Mouse (Mus musculus) bone marrow macrophage, adult 2 months (primary cell): Measurements from ENCODE around the gene Ythdf1. TPM values are rescaled to one million over a fixed set of nuclear protein-coding genes. Genes with fewer than 3 reads are reported as not detected.

Source experiments
- H3K27ac ChIP-seq: 2 replicates; pipeline ENCODE4 v1.5.1; 2012; ENCODE audit warnings: low read depth, low read length; ENCODE audit not compliant: insufficient read depth
- H3K4me1 ChIP-seq: 2 replicates; pipeline ENCODE4 v1.6.1; 2012; ENCODE audit warnings: low read length; ENCODE audit not compliant: control insufficient read depth, insufficient read depth
- H3K4me3 ChIP-seq: 2 replicates; pipeline ENCODE4 v1.5.1; 2012; ENCODE audit warnings: mild to moderate bottlenecking, low read length, moderate library complexity; ENCODE audit not compliant: insufficient read depth
- CTCF ChIP-seq: IDR thresholded peaks from 2 replicates; pipeline ENCODE4 v1.5.1; 2012; ENCODE audit warnings: low read depth, mild to moderate bottlenecking, low read length, moderate library complexity
- POLR2A ChIP-seq: IDR thresholded peaks from 2 replicates; pipeline ENCODE4 v1.6.1; 2012; ENCODE audit warnings: mild to moderate bottlenecking, low read depth, low read length, borderline replicate concordance
- polyA plus RNA-seq: library from polyadenylated mRNA; stranded (reverse); fragments of >200 nt; gene quantifications from 2 replicates; pipeline ENCODE4 v1.2.4, GENCODE M21; 2012; ENCODE audit not compliant: missing spikeins, insufficient read depth, insufficient read length

Ythdf1 gene
- polyA plus RNA-seq, 1 experiment = 34.0 TPM

DNA sequence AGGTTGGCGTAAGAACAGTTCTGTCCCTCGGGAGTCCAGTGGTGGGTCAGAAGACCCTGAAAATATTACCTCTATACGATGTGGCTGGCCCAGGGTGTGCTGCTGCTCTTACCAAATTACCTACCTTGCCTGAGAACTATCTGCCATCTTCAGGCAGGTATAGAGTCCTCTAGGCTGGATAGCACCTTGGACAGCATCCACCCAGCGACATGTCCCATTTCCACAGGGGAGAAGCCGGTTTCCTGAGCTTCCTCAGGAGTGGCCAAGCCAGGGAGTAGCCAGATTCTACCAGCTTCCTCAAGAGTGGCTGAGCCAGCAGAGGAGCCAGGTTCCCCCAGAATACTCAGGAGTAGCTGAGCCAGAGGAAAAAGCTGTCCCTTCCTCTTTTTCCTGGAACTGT lies 35.5 kb downstream of the Ythdf1 start:
- H3K4me3 ChIP-seq = no peak overlapping the region
- no peak for TF ChIP-seq CTCF
- TF ChIP-seq POLR2A = no peak
- no peak overlapping the region for H3K27ac ChIP-seq
- no peaks in the 10 kb centered on the region for H3K4me1 ChIP-seq

DNA sequence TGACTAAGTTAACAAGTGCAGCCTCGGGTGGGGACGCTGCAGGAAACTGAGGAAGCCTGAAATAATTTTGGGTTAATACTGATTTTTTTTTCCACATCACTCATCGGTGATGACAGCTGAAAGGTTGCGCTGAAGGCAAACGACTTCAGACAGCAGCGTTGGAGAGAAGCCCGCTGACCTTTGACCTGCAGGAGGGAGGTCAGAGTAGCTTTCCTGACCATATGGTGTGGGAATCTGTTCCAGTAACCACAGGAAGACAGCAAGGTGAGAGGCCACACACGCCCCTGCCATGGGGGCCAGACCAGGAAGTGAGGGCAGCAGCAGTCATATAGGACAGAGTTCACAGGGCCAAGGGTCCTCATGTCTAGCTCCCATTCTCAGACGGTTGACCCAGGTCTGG lies 39.5 kb downstream of the Ythdf1 start:
- TF ChIP-seq CTCF (no peak), POLR2A (no peak)
- no peak overlapping the region for H3K4me3 ChIP-seq
- no peak overlapping the region for H3K27ac ChIP-seq
- no peaks in the 10 kb centered on the region for H3K4me1 ChIP-seq

DNA sequence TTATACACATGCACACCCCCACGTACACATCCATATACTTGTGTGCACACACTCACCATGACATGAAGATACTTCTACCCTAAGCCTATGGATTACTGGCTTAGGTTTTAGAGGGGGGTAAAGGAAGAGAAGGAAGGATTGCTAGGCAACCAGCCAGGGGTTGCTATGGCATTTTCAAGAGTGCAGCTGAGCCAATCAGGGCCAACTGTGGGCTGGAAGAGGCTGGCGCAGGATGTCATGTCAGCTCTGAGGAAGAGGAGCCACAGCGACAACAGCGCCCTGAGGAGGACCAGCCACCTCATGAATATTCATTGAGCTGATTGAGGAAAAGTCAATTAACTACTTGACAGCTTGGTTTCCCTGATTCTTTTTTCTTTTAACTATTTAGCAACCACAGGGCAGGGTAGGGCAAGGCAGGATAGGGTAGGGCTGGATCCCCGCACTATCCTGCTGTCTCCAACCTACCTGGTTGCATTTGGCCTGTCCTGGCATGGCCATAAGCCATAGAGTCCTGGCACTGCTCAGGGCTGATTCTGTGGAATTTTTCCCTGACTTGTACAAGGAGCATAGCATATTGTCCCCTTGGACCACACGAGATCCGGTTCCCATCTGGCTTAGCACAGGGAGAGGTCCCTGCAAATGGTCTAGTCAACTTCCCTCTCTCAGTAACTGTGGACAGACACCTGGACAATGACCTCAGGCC lies 41.2 kb downstream of the Ythdf1 start:
- no peaks in the 10 kb centered on the region for H3K4me1 ChIP-seq
- H3K4me3 ChIP-seq = no peak overlapping the region
- no peak for TF ChIP-seq POLR2A
- no peak overlapping the region for H3K27ac ChIP-seq

DNA sequence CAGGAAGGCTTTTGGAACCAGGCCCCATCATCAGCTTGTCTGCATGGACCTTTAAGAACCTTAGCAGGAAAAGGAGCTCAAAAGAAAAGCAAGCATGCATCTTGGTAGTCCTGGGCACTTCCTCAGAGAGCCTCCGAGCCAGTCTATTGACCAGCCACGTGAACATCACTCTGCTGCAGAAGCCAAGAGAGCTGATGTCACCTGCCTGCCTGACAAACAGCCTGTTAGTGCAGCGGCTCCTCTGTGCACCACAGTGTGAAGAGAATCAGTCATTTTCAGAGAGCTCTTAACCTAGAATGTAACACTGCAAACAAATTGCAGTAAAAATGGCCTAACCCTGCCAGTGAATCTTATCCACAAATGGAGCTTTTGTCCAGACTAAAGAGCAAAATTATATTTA lies 50.7 kb downstream of the Ythdf1 start:
- TF ChIP-seq CTCF (no peak), POLR2A (no peak)
- Histone ChIP-seq H3K27ac (no peak overlapping the region), H3K4me3 (no peak overlapping the region), H3K4me1 (no peaks in the 10 kb centered on the region)

DNA sequence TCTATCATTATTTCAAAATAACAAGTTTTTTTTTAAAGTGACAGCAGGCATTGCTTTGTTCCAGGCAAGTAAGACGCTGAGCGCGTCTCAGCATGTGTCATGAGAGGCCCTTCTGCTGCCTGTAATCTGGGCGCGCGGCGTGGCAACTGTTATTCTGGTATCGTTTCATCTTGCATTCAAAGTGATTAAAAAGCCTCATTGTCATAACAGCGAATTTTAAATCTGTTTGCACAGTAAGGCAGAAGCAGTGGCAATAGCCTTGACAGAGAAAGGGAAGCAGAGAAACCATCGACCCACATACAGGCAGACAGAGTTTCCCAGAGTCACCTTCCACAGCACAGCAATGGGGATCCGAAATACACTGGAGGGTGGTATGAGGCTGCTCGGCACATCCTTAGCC lies 59.2 kb downstream of the Ythdf1 start:
- TF ChIP-seq POLR2A (no peak), CTCF (no peak)
- Histone ChIP-seq H3K4me3 (no peak overlapping the region), H3K4me1 (no peaks in the 10 kb centered on the region), H3K27ac (no peak overlapping the region)

DNA sequence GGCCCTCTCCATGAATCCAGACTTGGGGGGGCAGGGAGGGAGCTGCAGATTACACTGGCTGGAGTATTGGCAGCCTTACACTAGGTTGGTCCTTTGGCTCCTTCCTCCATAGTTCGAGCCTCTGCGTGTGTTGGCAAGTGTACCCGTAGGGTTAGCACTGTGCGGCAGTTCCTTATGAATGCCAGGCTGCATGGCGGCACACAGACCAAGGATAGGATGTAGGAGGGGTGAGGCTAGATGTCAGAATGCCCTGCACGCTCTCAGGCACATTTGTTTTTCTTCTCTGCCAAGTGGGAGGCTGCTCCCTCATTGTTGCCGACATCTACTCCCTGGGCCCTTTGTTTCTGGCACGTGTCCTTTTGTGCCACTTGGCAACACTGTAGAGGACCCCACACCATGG lies 63.6 kb downstream of the Ythdf1 start:
- TF ChIP-seq POLR2A (no peak), CTCF (no peak)

DNA sequence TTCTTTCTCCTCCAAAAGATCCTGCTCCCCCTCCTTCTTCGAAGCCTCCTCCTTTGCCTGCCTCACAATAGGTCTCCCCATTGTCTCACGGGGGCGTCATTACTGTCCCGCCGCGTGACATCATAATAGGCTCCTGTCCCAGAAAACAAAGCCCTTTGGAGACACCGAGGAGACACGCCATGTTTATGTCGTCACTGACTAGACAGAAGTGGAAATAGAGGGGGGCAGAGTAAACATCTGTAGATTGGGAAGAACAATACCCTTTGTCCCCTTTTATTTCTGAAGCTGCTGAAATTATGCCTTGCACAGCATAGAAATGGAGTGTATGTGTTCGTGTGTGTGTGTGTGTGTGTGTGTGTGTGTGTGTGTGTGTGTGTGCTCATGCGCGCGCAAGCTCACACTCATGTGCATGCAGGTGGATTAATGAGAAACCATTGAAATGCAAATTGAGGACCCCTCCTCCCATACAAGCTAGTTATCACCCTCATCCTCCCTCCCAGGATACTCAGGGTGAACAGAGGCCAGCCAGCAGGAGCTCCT lies 65.7 kb downstream of the Ythdf1 start:
- Histone ChIP-seq H3K27ac (no peak overlapping the region), H3K4me3 (no peak overlapping the region), H3K4me1 (no peaks in the 10 kb centered on the region)
- TF ChIP-seq POLR2A (no peak), CTCF (no peak)

More for the DNA sequence above, 63.6 kb downstream of the Ythdf1 start:
- Histone ChIP-seq H3K4me1 (no peaks in the 10 kb centered on the region), H3K4me3 (no peak overlapping the region), H3K27ac (no peak overlapping the region)

Other genes with a start within 250 kb of the Ythdf1 start
- gene Dido1, start 210.9 kb downstream of the Ythdf1 start, polyA plus RNA-seq = 30.2 and 32.9 TPM in 2 replicates
- 52.9 and 53.5 TPM in 2 replicates for gene Gid8, start 210.8 kb downstream of the Ythdf1 start, polyA plus RNA-seq
- 6.4 and 6.7 TPM in 2 replicates for gene Slc17a9, start 195.7 kb downstream of the Ythdf1 start, polyA plus RNA-seq
- gene Bhlhe23, start 144.0 kb downstream of the Ythdf1 start, polyA plus RNA-seq = not detected in 2 replicates
- gene Birc7, start 8.1 kb upstream of the Ythdf1 start, polyA plus RNA-seq = not detected in 2 replicates
- not detected in 2 replicates for gene Nkain4, start 33.8 kb upstream of the Ythdf1 start, polyA plus RNA-seq
- gene Arfgap1, start 46.3 kb upstream of the Ythdf1 start, polyA plus RNA-seq = 30.5 and 35.3 TPM in 2 replicates
- gene Col20a1, start 65.6 kb upstream of the Ythdf1 start, polyA plus RNA-seq = 1.5 and 1.9 TPM in 2 replicates
- gene Chrna4, start 122.6 kb upstream of the Ythdf1 start, polyA plus RNA-seq = not detected in 2 replicates
- gene Kcnq2, start 214.4 kb upstream of the Ythdf1 start, polyA plus RNA-seq = not detected in 2 replicates
- gene Eef1a2, start 236.1 kb upstream of the Ythdf1 start, polyA plus RNA-seq = 0.39 TPM in 1 of 2 replicates, not detected in the other